Mouse (Mus musculus): Measurements from ENCODE around the gene Cfap61.

The Cfap61 gene

DNA sequence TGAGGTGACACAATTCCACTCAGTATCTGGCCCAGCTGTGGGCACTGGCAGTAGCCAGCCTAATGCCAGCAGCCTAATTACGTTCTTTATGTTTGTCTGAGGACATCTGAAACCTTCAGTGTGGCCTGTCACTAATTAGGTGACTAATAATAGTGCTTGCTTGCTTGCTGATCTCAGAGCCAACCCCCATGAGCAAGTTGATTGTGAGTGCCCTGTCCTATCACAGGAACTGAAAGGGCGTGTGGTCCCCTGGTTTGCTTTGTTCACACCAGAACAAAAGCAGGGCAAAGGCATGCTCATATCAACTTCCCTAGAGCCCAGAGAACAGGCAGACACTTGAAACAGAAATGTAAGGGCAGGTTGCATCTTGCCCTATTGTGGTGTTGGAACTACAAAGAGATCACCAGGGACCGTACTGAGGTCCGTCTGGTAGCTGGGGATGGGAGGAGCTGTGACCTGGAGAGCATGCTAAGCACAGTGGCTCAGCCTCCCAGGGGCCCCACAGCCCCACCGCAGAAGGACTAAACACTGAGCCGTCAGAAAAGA, 148.8 kb downstream of the Cfap61 start:
- DNase-seq (ENCODE audit: low spot score) = no peak

DNA sequence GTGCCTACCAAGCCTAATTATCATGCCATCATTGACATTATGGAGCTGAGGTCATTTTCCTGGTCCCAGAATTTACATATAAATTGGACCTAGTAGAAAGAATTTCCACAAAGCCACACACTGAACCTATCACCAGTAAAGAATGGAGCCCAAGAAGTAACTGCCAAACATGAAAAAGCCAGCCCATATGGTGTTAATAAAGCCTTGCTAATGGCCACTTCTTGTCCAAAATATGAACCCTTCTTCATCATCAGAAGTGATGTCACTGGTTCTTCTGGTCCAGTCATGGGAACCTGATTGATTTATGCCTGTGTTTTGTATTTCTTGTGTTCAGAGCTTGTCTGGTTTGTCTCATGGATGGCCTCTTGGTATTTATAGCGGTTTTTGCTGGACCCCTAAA, 152.8 kb downstream of the Cfap61 start:
- DNase-seq (ENCODE audit: low spot score) = no peak

DNA sequence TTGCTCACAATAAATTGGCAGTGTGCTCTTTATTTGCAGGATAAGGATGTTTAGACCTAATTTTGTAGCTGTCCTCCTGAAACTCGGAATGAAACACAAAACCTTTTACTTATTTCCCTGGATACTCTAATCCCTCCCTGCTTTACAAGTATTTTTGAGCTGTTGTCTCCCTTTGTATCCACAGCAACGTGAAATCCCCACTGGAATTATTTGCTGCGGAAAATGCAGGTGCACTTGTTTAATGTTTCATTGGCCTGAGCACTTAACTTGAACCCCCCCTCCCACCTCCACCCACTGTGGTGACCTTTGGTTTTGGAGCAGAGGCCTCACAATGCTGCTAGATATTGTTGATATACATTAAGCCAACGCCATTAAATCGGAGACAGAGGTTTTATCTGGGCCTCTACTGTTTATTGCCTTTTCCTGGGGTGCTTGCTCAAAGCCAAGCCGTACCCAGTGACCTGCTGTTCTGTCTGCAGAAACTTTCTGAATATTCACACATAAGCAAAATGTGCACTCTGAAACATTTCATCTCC, 154.6 kb downstream of the Cfap61 start:
- DNase-seq (ENCODE audit: low spot score) = no peak

DNA sequence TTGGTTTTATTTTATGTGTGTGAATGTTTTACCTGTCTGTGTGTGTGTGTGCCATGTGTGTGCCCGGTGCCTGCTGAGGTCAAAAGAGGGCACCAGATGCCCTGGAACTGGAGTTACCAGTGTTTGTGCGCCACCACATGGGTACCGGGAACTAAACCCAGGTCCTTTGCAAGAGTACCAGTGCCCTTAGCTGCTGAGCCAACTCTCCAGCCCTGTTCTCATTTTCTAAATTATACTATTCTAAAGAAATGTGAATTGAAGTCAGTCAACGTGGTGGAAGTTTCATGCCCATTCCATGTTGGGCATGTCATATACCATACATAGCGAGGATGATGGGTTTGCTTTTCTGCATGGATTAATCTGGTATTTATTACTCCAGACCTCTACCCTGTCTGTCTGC, 162.9 kb downstream of the Cfap61 start:
- no peak for DNase-seq (ENCODE audit: low spot score)

DNA sequence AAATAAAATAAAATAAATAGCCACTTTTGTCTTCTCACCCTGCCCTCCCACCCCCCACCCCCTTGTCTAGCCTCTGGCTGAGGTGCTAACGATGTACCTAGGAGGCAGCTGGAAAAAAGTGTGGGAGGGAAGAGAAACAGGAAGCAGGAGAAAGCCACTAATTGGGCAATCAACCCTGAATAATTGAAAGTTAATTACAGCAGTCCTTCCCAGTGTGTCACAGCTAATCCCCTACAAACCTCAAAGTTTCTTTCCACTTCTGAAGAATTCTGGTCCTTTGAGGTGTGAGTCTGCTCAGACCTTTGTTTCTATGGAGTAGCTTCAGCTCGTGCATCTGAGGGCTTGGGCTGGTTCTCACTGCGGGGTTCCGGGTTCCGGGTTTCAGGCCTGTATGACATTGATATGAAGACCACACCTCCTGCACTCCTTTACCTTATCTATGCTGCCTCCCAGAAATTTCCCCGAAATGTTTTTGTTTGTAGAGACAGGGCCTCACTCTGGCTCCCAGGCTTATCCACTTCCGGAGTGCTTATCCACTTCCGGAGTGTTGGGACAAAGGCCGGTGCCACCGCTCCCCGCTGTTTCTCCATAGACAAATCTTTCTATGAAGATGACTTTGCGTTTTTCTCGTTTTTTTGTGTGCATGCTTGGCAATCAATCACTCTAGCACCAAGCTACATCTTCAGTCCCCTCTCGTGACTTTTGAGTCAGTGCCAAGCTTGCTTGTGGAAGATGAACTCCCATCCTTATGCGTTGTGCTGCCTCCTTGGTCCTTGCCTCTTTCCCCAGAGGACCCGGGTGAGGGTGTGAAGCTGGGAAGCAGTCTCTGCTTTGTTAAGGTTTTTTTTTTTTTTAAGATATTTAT, 164.5 kb downstream of the Cfap61 start:
- no peak for DNase-seq (ENCODE audit: low spot score)

DNA sequence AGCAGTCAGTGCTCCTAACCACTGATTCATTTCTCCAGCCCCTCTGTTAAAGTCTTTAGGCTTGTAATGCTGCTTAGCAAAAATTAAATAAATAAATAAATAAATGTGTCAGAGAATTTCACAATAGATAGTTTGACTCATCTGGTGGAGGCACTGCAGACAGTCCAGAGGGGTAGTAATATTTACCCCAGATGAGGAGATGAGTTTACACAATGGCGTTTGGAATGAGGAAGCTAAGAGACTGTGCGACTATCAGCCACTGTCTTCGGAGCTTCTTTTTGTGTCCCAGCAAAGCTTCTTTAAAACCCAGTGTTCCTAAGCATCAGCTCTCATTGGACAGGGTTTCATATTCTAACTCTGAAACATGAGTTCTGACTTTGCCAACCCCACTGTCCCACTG, 165.3 kb downstream of the Cfap61 start:
- no peak for DNase-seq (ENCODE audit: low spot score)

DNA sequence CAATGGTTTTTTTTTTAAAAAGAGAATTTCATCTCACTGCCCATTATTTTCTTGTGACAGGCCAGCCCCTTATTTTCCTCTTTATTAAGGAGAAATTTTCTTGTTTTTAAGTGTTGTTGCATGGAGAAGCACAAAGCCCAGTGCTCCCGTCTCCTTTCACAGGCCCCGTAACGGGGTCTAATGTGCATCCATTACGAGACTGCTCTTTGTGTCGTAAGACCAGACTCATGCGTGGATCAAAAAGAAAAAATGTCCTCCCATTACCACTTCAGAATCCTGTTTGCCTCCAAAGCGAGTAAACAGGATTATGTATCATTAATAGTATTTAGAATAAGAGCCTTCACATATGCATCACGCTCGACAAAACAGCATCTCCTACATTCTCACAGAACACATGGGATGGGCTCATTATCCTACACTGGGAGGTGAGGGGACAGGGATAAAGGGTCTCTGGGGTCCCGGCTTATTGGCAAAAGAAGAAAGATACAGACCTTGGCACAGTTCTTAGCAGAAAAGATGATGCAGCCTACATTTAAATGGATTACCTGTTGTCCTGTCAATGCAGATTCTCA, 166.0 kb downstream of the Cfap61 start:
- DNase-seq (ENCODE audit: low spot score) = no peak

DNA sequence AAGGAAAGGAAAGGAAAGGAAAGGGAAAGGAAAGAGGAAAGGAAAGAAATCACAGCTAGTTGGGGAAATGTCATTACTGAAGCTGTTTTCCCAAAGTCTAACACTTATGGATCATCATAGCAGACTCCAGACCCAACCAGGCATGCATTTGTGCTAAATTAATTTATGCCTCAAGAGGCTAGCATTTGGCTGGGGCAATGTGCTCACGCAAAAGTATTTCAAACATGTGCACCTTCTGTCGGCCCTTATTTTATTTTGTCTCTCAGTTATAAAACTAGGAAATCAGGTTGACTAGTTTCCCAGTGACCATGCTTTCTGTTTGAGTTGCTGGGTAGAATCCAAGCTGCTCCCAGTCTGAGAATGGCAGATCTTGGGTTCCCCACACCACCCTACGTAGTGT, 168.0 kb downstream of the Cfap61 start:
- no peak for DNase-seq (ENCODE audit: low spot score)

DNA sequence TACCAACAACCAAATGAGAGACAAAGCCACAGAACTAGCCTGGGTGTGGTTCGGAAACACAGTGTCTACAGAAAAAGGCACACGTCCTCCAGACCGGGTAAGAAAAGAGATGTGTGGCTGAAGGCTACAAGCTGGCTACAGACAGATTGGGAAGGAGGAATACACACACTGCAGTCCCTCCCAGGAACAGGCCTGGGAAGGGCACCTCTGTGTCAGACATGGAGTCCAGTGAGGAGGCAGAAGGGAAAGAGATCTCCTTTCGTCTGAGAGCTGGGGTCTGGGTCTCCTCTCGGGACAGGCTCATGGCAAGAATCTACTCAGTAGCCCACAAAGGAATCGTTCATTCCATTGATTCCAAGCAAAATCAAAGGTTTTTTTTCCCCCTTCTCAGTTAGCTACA, 170.8 kb downstream of the Cfap61 start:
- DNase-seq (ENCODE audit: low spot score) = no peak

DNA sequence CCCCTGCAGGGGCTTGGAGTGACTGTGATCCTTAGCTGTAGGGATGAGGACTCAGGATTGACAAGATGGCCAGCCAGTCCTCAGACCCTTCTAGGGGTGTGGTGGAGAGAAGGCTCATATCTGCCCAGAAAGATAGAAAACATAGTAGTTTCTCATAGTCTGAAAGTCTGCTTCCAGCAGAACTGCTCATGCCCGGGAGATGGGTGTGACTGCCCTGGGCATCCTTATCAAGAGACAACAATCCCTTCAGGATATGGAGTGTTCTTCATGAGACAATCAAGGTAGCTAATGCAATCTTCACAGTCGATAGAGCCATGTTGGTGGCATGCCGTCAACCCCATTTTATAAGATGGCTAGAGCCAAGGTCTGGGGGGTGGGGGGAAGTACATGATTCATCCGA, 173.4 kb downstream of the Cfap61 start:
- no peak for DNase-seq (ENCODE audit: low spot score)

DNA sequence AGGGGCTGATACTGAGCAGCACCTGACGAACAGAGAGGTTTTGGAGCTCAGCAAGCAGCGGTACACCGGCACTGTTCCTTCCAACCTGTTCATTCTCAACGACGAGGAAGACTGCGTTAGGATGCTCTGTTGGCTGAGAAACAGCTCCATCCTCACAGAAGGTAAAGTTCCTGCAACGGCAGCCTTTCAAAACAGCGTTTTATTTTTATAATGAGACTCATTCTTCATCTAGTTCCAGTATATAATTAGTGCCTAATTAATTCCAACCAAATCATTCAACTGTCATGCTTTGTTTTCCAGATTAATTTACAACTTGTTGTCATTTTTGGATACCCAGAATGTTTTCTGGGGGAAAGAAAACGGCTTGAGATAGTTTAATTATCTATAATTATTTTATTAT, 175.3 kb downstream of the Cfap61 start:
- DNase-seq (ENCODE audit: low spot score) = no peak

DNA sequence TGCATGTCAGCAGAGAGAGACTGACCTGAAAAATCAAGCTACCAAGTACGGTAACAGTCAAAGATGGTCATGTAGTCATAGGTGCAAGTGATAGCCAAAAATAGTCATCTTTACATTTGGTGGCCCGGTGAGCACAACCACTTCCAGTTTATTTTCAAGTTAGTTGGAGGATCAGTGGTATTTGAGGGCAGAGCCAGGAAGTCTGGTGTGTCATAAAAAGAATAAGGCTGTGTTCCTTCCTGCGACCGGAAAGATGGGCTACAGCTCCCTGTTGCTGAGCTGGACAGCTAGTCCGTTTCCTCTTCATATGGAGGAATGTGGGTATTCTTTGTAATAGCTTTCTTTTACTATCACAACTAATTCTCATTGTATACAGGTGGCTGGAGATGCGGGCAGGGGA, 181.7 kb downstream of the Cfap61 start:
- DNase-seq (ENCODE audit: low spot score) = no peak

DNA sequence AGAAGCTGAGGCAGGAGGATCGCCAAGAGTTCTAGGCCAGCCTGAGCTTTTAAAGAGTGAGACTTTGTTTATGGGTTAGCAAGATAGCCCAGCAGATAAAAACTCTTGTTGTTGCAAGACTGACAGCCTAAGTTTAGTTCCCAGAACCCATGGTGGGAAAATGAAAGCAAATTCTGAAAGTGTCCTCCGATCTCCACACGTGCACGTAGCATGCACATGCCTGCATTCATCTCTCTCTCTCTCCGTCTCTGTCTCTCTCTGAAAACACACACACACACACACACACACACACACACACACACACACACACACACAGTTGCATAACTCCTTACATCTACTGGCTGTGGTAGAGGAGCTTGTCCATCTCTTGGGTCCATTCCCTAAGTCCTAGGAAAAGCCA, 182.1 kb downstream of the Cfap61 start:
- no peak for DNase-seq (ENCODE audit: low spot score)

DNA sequence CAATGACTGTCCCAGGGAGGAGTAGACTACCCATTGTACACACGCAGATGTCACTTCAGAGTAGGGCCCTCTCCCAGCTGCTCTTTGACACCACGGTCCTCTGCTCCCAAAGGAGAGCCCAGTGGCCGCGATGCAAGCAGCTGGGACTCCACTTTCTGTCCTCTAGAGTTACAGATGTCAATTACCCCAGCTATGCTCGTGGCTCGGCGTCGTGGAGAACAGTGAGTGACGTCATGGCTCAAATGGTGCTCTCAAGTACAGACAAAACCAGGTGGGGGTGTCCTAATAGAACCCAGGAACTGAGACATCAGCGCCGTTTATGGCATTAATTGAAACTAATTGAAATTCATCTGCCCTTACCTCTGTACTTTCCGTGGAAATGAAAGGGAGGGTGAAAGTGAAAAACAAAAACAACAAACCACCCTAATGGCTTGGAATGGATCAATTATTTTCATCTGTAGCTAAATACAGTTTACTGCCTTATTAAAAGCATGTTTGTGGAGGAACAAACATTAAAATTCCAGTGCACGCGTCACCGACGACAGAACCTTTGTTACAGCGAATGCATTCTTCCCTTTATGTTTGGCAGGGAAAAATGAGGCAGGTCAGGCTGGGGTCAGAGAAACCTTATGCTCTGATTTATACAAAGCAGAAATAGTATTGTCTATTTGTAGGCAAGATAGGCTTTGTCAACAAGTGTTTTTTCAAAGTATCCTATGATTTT, 182.8 kb downstream of the Cfap61 start:
- DNase-seq (ENCODE audit: low spot score) = no peak

DNA sequence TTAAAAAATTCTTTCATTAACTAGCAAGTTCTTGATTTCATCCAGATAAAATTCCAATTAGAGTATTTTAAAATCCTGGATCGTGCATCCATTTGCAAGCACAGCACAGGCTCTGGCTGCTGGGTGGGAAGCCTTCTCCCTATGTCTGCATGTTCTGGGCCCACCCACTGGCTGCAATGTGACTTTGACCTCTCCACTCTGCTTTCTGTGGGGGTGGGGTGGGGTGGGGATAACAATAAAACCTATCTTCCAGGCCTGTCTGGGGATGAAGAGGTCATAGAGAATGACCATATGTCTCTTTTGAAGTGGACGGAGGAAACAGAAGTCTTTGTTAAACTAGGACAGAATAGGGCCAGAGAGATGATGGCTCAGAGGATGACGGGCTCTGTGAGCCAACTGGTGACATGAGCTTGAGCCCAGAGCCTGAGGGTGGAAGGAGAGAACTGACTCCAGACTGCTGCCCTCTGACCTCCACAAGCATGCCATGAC, 183.4 kb downstream of the Cfap61 start:
- no peak for DNase-seq (ENCODE audit: low spot score)

DNA sequence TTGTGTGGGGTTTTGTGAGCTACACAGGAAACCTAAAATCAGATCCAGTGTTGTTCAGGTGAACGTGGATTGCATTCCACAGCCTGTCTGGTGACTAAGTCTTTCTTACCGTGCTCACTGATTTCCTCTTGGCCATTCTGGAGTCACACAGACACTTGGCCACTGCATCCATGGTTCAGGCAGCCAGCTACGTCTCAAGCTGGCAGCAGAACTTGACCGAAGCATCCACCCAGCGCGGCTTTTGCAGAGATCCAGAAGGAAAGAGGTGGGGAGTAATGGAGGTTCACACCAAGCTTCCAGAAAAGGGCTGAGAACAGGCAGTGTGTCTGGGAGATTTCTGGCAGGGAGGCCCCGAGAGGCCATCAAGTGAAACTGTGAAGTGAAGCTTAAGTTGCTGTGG, 187.0 kb downstream of the Cfap61 start:
- no peak for DNase-seq (ENCODE audit: low spot score)

DNA sequence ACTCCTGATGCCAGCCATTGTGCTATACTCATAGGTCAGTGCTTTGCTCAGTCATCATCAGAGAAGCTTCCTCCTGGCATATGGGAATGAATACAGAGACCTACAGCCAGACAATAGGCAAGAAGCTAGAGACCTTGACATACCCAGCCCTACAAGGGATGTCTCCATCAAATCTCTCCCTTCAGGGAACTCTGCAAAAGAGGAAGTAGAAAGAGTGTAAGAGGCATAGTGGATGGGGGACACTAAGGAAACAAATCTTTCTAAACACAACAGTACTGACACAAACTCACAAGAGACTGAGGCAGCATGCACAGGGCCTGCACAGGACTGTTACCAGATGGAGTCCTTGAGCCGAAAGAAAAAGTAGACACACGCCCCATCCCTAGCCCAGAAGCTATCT, 190.5 kb downstream of the Cfap61 start:
- no peak for DNase-seq (ENCODE audit: low spot score)

DNA sequence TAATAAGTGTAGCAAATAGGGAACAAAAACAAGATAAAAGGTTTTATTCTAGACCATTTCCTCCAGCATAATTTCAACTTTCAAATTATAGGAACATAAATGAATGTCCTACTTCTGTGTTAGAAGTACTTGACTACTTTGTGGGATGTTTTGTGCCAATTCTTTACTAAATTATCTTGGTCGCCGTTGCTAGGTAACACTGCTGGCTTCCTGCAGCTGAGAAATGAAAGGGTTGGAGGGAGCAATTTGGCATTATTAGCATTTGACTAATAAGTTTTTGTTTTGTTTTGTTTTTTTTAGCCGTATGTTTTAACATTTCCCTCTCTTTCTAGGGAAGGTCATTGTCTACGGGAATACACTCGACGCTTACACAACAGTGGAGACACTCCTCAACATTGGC, 194.0 kb downstream of the Cfap61 start:
- no peak for DNase-seq (ENCODE audit: low spot score)

DNA sequence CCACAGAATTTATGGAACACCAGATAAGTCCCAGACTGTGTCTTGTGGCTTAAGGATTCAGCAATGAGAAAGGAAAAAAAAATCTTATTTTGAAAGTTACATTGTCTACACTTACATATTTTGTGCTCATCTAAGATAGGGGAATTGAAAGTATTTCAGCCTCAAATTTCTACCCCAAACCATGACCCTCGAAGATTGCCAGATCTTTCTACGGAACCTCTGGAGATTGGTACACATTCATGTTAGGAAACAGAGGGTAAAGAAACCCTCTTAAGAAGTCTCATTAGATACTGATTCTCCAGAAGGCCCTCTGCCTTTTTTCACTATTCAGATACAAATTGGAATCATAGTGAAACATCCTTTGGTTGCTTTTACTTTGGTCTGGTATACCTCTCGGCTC, 195.9 kb downstream of the Cfap61 start:
- no peak for DNase-seq (ENCODE audit: low spot score)

DNA sequence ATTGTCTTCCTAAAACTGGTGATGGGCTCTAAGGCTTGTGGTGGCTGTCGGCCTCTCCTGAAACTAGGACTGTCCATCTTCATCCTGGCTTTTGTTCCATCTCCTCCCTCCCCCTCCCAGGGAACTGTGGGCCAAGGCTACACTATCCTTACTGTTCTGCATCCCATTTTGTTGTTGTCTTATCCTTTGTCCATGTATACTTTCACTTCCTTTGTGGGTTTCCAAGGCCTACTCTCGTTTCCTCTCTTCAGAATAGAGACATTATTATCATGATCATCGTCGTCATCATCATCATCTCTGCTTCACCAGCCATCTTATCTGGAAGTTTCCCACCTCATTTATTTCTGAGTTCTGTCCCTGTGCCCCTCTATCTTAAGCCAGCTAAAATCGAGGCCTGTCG, 199.7 kb downstream of the Cfap61 start:
- no peak for DNase-seq (ENCODE audit: low spot score)

DNA sequence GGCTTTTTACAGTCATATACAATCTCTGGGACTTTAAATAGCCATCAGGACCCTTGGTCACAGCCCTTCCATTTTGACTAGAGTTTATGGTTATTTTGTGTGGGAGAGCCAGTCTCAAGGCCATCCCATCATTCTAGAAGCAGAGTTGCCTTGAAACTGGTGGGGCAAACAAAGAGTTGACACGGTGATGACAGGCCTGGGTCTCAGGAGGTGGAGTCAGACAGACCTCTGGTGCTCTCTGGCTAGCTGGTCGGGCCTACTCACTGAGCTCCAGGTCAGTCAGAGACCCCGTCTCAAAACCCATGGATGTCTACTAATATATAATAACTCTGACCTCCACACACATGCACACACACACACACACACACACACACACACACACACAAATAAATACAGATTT, 206.1 kb downstream of the Cfap61 start:
- DNase-seq (ENCODE audit: low spot score) = no peak

DNA sequence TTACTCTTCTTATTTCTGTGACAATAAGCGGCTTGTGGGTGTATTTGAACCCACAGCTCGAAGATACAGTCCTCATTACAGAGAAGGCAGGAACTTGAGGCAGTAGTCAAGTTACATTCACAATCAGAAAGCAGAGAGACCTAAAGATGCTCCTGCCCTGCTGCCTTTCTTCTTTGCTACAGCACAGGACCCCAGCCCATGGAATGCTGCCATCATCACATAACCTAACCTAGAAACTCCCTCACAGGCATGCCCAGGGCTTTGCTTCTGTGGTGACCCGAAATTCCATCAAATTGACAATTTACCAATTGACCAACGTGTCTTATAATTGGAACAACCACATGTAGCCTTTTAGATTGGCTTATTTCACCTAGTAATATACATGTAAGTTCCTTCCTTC, 212.7 kb downstream of the Cfap61 start:
- DNase-seq (ENCODE audit: low spot score) = no peak

DNA sequence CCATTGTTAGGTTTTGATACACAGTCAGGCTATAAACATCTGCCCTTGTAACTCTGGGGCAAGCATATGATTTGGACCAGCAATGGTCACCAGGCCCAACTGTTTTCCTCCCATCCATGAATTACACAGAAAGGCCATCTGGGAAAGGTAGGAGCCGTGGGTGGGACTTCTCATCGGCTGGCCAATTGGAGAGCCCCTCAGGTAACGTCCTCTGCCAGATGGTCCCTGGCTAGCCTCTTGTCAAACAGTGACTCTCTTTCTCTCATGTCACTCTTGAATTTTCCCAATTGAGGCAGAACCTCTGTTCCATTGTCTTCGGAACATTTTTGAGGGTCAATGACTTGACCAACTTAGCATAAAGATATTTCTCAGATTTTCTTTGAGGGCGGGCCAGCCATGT, 213.2 kb downstream of the Cfap61 start:
- DNase-seq (ENCODE audit: low spot score) = no peak

Data from left cerebral cortex, adult 11 months (tissue).